Mouse (Mus musculus) C2C12 (cell line): Measurements from ENCODE around the gene Polk. TPM values are rescaled to one million over a fixed set of nuclear protein-coding genes. Genes with fewer than 3 reads are reported as not detected.

Experiments used
- H3K27me3 ChIP-seq: one replicate; pipeline ENCODE4 v1.6.1; 2011; ENCODE audit not compliant: control insufficient read depth, insufficient read depth, insufficient read length
- H3K36me3 ChIP-seq: one replicate; pipeline ENCODE4 v1.6.1; 2011; ENCODE audit not compliant: control insufficient read depth, insufficient read depth
- H3K4me3 ChIP-seq: one replicate; pipeline ENCODE4 v1.5.1; 2011; ENCODE audit warnings: mild to moderate bottlenecking, control low read depth; ENCODE audit not compliant: poor library complexity, insufficient read depth, severe bottlenecking
- H3K79me2 ChIP-seq: one replicate; pipeline ENCODE4 v1.6.1; 2011; ENCODE audit not compliant: control insufficient read depth, insufficient read depth
- H3K79me3 ChIP-seq: one replicate; pipeline ENCODE4 v1.6.1; 2011; ENCODE audit warnings: low read depth, control low read depth
- H3ac ChIP-seq: one replicate; pipeline ENCODE3; 2011; ENCODE audit warnings: low read depth; ENCODE audit not compliant: control insufficient read depth, insufficient read length
- CEBPB ChIP-seq: IDR thresholded peaks from one replicate; pipeline ENCODE4 v1.6.1; 2011; ENCODE audit warnings: low read depth, mild to moderate bottlenecking, control low read depth, moderate library complexity
- CTCF ChIP-seq: IDR thresholded peaks from one replicate; pipeline ENCODE4 v1.5.1; 2011; ENCODE audit not compliant: control insufficient read depth, insufficient read depth, insufficient read length
- FOSL1 ChIP-seq: IDR thresholded peaks from one replicate; pipeline ENCODE4 v1.8.0; 2011; ENCODE audit warnings: mild to moderate bottlenecking, low read length; ENCODE audit not compliant: poor library complexity, insufficient read depth, severe bottlenecking
- MAX ChIP-seq: IDR thresholded peaks from one replicate; pipeline ENCODE4 v1.6.1; 2011; ENCODE audit warnings: mild to moderate bottlenecking, control low read depth
- MYOD1 ChIP-seq: IDR thresholded peaks from one replicate; pipeline ENCODE4 v1.6.1; 2011; ENCODE audit warnings: low read depth; ENCODE audit not compliant: control insufficient read depth, insufficient read length
- MYOG ChIP-seq: IDR thresholded peaks from one replicate; pipeline ENCODE4 v1.6.1; 2011; ENCODE audit not compliant: control insufficient read depth, insufficient read length; ENCODE audit errors: extremely low read depth
- USF1 ChIP-seq: IDR thresholded peaks from one replicate; pipeline ENCODE4 v1.6.1; 2011; ENCODE audit warnings: low read depth, mild to moderate bottlenecking, control low read depth, moderate library complexity
- polyA plus RNA-seq: library from polyadenylated mRNA; unstranded; fragments of >200 nt; fragmentation: generic; extraction: Trizol; gene quantifications from one replicate; pipeline ENCODE4 v1.2.1, GENCODE M21; 2012; ENCODE audit warnings: missing spikeins

Polk gene
- polyA plus RNA-seq, 1 experiment: 3.5 TPM

- TF ChIP-seq MAX (no peak), FOSL1 (no peak), MYOD1 (no peak), USF1 (no peak), MYOG (no peak), CTCF (no peak), CEBPB (no peak)
- Histone ChIP-seq H3ac (no peak overlapping the region), H3K4me3 (no peak overlapping the region), H3K79me3 (no peaks in the 10 kb centered on the region), H3K36me3 (peaks cover 20% of the 10 kb centered on the region), H3K27me3 (no peaks in the 10 kb centered on the region), H3K79me2 (no peaks in the 10 kb centered on the region)
These were observed 65.2 kb downstream of the Polk start for GRCm38 (mm10) chr13:96477226-96477625.

- TF ChIP-seq USF1 (no peak), MAX (no peak), FOSL1 (no peak), CTCF (no peak), CEBPB (no peak), MYOG (no peak), MYOD1 (no peak)
- no peak within 1 kb of the TSS for H3ac ChIP-seq
These were observed 71.4 kb downstream of the Polk start, which contains the start of gene Ankdd1b for GRCm38 (mm10) chr13:96470957-96471356. TSS of gene Ankdd1b (minus strand) at chr13:96471198.

GRCm38 (mm10) chr13:96470556-96470955 is 71.8 kb downstream of the Polk start:
- Histone ChIP-seq H3ac (no peak overlapping the region), H3K27me3 (no peaks in the 10 kb centered on the region), H3K79me3 (no peaks in the 10 kb centered on the region), H3K79me2 (no peaks in the 10 kb centered on the region), H3K4me3 (no peak overlapping the region), H3K36me3 (no peaks in the 10 kb centered on the region)
- no peak for TF ChIP-seq USF1
- TF ChIP-seq CTCF: no peak
- no peak for TF ChIP-seq FOSL1
- no peak for TF ChIP-seq MYOD1
- no peak for TF ChIP-seq CEBPB
- no peak for TF ChIP-seq MYOG
- no peak for TF ChIP-seq MAX

More at GRCm38 (mm10) chr13:96470957-96471356, 71.4 kb downstream of the Polk start, which contains the start of gene Ankdd1b:
- Histone ChIP-seq H3K79me2 (no peaks in the 10 kb centered on the region), H3K27me3 (no peaks in the 10 kb centered on the region), H3K79me3 (no peaks in the 10 kb centered on the region), H3K36me3 (no peaks in the 10 kb centered on the region), H3K4me3 (no peak within 1 kb of the TSS)

GRCm38 (mm10) chr13:96468678-96469077 is 73.7 kb downstream of the Polk start:
- Histone ChIP-seq H3ac (no peak overlapping the region), H3K4me3 (no peak overlapping the region), H3K79me3 (no peaks in the 10 kb centered on the region), H3K27me3 (no peaks in the 10 kb centered on the region), H3K36me3 (no peaks in the 10 kb centered on the region), H3K79me2 (no peaks in the 10 kb centered on the region)
- TF ChIP-seq MYOD1: no peak
- no peak for TF ChIP-seq USF1
- no peak for TF ChIP-seq CTCF
- TF ChIP-seq CEBPB: no peak
- TF ChIP-seq MYOG: no peak
- no peak for TF ChIP-seq MAX
- no peak for TF ChIP-seq FOSL1

GRCm38 (mm10) chr13:96465315-96465714 is 77.1 kb downstream of the Polk start:
- TF ChIP-seq USF1 (no peak), MAX (no peak), CEBPB (no peak), CTCF (no peak), FOSL1 (no peak), MYOD1 (no peak), MYOG (no peak)
- Histone ChIP-seq H3K79me2 (no peaks in the 10 kb centered on the region), H3ac (no peak overlapping the region), H3K4me3 (no peak overlapping the region), H3K36me3 (no peaks in the 10 kb centered on the region), H3K79me3 (no peaks in the 10 kb centered on the region), H3K27me3 (no peaks in the 10 kb centered on the region)
